Mouse (Mus musculus): ENCODE results near the gene Mad2l2.

DNA sequence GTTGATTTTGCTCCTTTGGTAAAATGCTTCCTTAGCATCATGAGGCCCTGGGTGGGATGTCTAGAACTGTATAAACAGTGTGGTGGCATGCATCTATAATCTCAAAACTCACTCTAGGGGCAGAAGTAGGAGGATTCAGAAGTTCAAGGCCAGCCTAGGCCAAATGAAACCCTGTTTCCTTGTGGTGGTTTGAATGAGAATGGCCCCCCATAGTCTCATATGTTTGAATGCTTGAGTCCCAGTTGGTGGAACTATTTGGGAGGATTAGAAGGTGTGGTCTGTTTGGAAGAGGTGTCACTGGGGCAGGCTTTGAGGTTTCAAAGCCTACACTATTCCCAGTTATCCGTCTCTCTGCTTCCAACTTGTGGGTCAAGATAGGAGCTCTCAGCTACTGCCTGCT, 39.0 kb upstream of the Mad2l2 start:
- TF ChIP-seq CTCF (IDR thresholded peaks at IDR 0.05; ENCODE audit: control insufficient read depth, insufficient read depth, insufficient read length), result no peak
- TF ChIP-seq MAX (IDR thresholded peaks at IDR 0.05), result no peak
